In genomic region chr12:83013918-83014691, GRCm38 (mm10) we compare ENCODE assay signal across 13 mouse cellular contexts.
"Had no signal": no experiment of that assay in that cellular context is flagged by ENCODE, and none has a peak within 500 bp of the region (broad histone marks: within the 10 kb centered on the region; RNA-seq: fewer than 3 reads in every experiment).

No protein-coding gene starts in this region.

- H3K27me3 ChIP-seq: lung, embryonic 15.5 days had no signal

- H3K9ac ChIP-seq: limb, embryonic 13.5 days; liver, embryonic 14.5 days; lung, embryonic 15.5 days had no signal

- DNase-seq: kidney, adult 2 months; kidney, postnatal 25 days; layer of hippocampus, adult 9-11 months; liver; thymus, adult 18-20 months; thymus, postnatal 36 days had no signal

- ATAC-seq: intestine, postnatal 0 days had no signal

- H3K4me3 ChIP-seq: layer of hippocampus, adult 2 months; limb, embryonic 10.5 days; limb, embryonic 13.5 days; lung, embryonic 15.5 days had no signal

- H3K9me3 ChIP-seq: limb, embryonic 10.5 days; limb, embryonic 13.5 days; lung, embryonic 15.5 days had no signal

- H3K36me3 ChIP-seq: limb, embryonic 10.5 days; limb, embryonic 13.5 days; lung, embryonic 15.5 days had no signal

- H3K4me1 ChIP-seq: limb, embryonic 13.5 days had no signal

- H3K27ac ChIP-seq: kidney, postnatal 0 days; layer of hippocampus, adult 2 months; limb, embryonic 10.5 days; limb, embryonic 13.5 days; liver, embryonic 14.5 days; lung, embryonic 15.5 days had no signal

- H3K4me2 ChIP-seq: limb, embryonic 13.5 days; lung, embryonic 15.5 days had no signal
